15 mouse cellular contexts compared by ENCODE assay signal in genomic region chr6:128279099-128279498, GRCm38 (mm10). TPM values are rescaled to one million over a fixed set of nuclear protein-coding genes. Genes with fewer than 3 reads are reported as not detected.
"Had no signal": no experiment of that assay in that cellular context is flagged by ENCODE, and none has a peak within 500 bp of the region (broad histone marks: within the 10 kb centered on the region; RNA-seq: fewer than 3 reads in every experiment).

No protein-coding gene starts in this region.

- DNase-seq: kidney, adult 8-10 months; kidney, postnatal 14 days; liver; liver, embryonic 13.5 days; liver, postnatal 0 days; lung, postnatal 14 days; spleen, adult 18-20 months; thymus, adult 18-20 months; thymus, postnatal 14 days had no signal

- H3K9ac ChIP-seq: liver, embryonic 13.5 days; liver, postnatal 0 days; lung, embryonic 15.5 days; midbrain, embryonic 12.5 days; neural tube, embryonic 12.5 days had no signal

- H3K36me3 ChIP-seq: liver, embryonic 13.5 days; lung, embryonic 15.5 days; midbrain, embryonic 12.5 days; neural tube, embryonic 12.5 days had no signal

- ATAC-seq: liver, postnatal 0 days had no signal

- H3K4me2 ChIP-seq: liver, embryonic 13.5 days; lung, embryonic 15.5 days; midbrain, embryonic 12.5 days; neural tube, embryonic 12.5 days had no signal

- H3K9me3 ChIP-seq: liver, embryonic 13.5 days; lung, embryonic 15.5 days; midbrain, embryonic 12.5 days; neural tube, embryonic 12.5 days had no signal

- H3K4me1 ChIP-seq: megakaryocyte, embryonic 14.5 days; neural tube, embryonic 12.5 days had no signal

- H3K27me3 ChIP-seq: liver, embryonic 13.5 days; lung, embryonic 15.5 days; midbrain, embryonic 12.5 days; neural tube, embryonic 12.5 days had no signal

- H3K4me3 ChIP-seq: left cerebral cortex, adult 2 months; liver, embryonic 13.5 days; lung, embryonic 15.5 days; megakaryocyte, embryonic 14.5 days; midbrain, embryonic 12.5 days; neural tube, embryonic 12.5 days had no signal

- H3K27ac ChIP-seq: left cerebral cortex, adult 2 months; liver, embryonic 13.5 days; lung, embryonic 15.5 days; macrophage; midbrain, embryonic 12.5 days; neural tube, embryonic 12.5 days had no signal

RNA-seq across cellular contexts. Expression of gene Tead4, which starts 21.5 kb away (rescaled TPM):
- polyA plus RNA-seq: macrophage had no signal
